Mouse (Mus musculus): ENCODE measurements at regions not wholly inside any gene's neighbourhood (a gene's known extent, or its start where the extent isn't known, plus 50 kb on each side); places are given as distances from the start of the nearest gene placed in this dataset.

DNA sequence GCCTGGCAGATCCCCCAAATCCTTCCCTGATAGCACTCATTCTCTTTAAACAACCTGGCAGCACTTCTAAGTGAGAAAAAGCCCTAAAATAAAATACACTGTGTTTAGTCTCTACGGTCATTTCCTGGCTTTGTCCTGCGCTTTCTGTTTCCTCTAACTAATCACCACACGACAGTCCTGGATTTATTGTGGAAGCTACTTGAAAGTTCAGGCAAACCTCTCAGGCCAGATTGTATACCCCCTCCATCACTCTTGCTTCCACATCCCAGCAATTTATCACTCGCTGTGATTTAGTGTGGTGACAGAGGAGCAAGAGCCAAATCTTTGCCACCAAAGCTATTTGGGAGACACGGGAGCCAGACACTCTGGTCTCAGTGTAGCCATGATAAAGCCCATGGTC is 221.0 kb upstream of the Slc24a2 start:
- H3K27ac ChIP-seq (replicated peaks) = no peak overlapping the region; the same call in 1 of the 2 replicates

DNA sequence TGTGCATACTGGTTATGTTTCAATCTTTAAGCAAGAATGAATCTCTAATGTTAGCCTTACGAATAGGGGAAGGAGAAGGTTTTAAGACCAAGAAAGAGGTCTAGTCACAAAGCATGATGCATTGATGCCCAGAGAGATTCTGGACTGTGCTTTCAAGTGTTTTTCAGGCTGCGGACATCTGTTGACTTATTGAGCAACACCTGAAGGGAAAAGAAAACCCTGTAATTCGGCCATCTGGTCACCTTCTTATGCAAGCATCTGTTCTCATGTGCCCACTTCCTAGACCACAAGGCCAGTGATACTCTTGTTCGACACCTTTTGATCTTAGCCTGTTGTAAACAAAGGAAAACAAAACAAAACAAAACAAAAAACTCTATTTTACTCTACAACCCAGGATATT is 218.1 kb upstream of the Slc24a2 start:
- no peaks in the 10 kb centered on the region for H3K9me3 ChIP-seq (replicated peaks)
- H3K36me3 ChIP-seq = no peaks in the 10 kb centered on the region
- H3K27ac ChIP-seq (replicated peaks) = no peak overlapping the region
- no peak overlapping the region for H3K4me3 ChIP-seq
- peaks cover 2% of the 10 kb centered on the region; the same call in 1 of the 2 replicates for H3K4me1 ChIP-seq
- WGBS = 88% methylated on average over 4 of the region's 4 CpGs
- DNase-seq (ENCODE audit: low spot score) = no peak
- no peaks in the 10 kb centered on the region for H3K27me3 ChIP-seq (ENCODE audit: low read depth, poor library complexity, severe bottlenecking)

More for the DNA sequence above, 221.0 kb upstream of the Slc24a2 start:
- Histone ChIP-seq H3K27me3 (ENCODE audit: low read depth, poor library complexity, severe bottlenecking) (no peaks in the 10 kb centered on the region), H3K4me3 (no peak overlapping the region), H3K9me3 (replicated peaks) (no peaks in the 10 kb centered on the region), H3K4me1 (peaks cover 2% of the 10 kb centered on the region; the same call in 1 of the 2 replicates), H3K36me3 (no peaks in the 10 kb centered on the region)
- WGBS = 85% methylated on average over 5 of the region's 5 CpGs
- DNase-seq (ENCODE audit: low spot score) = no peak

DNA sequence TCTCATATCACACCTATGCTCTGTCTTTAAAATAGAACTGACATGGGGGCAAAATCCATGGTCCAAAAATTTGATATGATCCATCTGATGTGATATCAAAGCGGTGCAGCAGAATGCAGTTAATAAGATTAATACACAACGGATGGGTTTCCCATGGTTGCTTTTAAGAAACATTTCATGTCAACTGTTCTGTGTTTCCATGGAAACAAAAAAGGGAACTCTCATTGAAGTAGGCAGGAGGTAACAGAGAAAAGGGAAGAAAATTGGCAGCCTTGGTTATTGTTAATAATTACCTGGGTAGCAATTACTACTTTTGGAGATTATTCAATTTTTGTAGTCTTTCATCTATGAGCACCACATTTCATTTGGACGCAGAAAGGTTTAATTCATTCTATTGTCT is 216.6 kb upstream of the Slc24a2 start:
- Histone ChIP-seq H3K4me3 (no peak overlapping the region), H3K36me3 (no peaks in the 10 kb centered on the region), H3K4me1 (peaks cover 2% of the 10 kb centered on the region; the same call in 1 of the 2 replicates), H3K9me3 (replicated peaks) (no peaks in the 10 kb centered on the region), H3K27ac (replicated peaks) (no peak overlapping the region), H3K27me3 (ENCODE audit: low read depth, poor library complexity, severe bottlenecking) (no peaks in the 10 kb centered on the region)
- 84% methylated on average over 3 of the region's 3 CpGs for WGBS
- DNase-seq (ENCODE audit: low spot score) = no peak

DNA sequence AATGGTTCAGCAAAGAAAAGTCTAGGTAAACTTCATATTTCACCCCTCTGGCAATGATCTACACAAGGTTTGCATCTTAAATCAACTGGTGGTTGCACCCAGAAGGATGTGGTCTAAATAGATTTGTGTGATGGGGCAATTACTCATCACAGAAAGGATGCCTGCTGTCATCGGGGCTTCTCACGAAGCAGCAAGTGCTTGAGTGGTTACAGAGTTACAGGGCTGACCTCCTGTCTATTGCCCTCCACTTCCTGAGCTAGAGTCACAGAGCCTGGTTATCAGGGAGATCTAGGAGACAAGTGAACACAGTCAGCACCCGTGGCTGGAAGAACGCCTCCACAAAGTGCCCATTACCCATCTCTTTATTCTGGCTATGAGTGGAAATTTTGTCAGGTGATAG is 203.9 kb upstream of the Slc24a2 start:
- DNase-seq (ENCODE audit: low spot score) = no peak
- no peaks in the 10 kb centered on the region for H3K36me3 ChIP-seq
- 83% methylated on average over 4 of the region's 4 CpGs for WGBS
- H3K9me3 ChIP-seq (replicated peaks) = no peaks in the 10 kb centered on the region
- H3K4me1 ChIP-seq = no peaks in the 10 kb centered on the region
- no peak overlapping the region for H3K4me3 ChIP-seq
- H3K27ac ChIP-seq (replicated peaks) = no peak overlapping the region
- H3K27me3 ChIP-seq (ENCODE audit: low read depth, poor library complexity, severe bottlenecking) = no peaks in the 10 kb centered on the region

DNA sequence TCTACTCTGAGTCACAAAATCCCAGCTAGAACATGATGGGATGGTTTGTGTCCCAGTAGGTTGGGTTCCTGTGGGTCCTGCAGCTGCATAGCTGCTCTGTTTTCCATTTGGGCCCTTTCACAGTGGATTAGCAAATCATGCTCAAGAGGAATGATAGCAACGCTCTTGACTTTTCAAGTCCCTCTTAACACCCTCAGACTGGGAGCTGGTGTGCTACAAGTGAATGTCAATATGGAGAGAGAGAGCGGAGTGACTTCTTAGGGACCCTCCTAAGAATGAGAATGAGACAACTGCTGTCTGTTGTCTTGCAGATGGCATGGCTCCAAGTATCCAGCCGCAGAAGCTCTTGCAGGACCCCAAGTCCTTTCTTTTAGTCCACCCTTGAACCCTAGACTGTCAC is 198.1 kb upstream of the Slc24a2 start:
- Histone ChIP-seq H3K36me3 (no peaks in the 10 kb centered on the region), H3K9me3 (replicated peaks) (no peaks in the 10 kb centered on the region), H3K4me3 (no peak overlapping the region), H3K4me1 (no peaks in the 10 kb centered on the region), H3K27ac (replicated peaks) (no peak overlapping the region), H3K27me3 (ENCODE audit: low read depth, poor library complexity, severe bottlenecking) (no peaks in the 10 kb centered on the region)
- DNase-seq (ENCODE audit: low spot score) = no peak
- 84% methylated on average over 3 of the region's 3 CpGs for WGBS

DNA sequence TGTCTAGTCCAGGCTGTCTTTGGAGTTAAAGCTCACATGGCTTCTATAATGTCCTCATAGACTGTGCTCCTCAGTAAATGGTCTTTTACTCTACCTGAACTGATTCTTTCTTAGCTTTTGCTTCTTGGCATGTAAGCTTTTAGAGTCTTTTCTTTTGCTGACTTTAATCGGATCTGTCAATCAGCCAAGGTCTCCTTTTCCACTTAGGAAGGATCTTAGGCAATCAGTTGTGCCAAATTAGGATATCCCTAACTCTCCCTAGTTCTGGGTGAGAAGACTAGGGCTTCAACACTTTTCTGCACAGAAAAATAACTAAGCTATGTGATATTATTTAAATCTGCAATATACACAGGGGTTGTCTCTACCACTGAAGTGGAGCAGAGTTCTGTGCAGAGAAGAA is 193.8 kb upstream of the Slc24a2 start:
- Histone ChIP-seq H3K36me3 (no peaks in the 10 kb centered on the region), H3K27me3 (ENCODE audit: low read depth, poor library complexity, severe bottlenecking) (no peaks in the 10 kb centered on the region), H3K9me3 (replicated peaks) (no peaks in the 10 kb centered on the region), H3K27ac (replicated peaks) (no peak overlapping the region), H3K4me1 (peaks cover 12% of the 10 kb centered on the region), H3K4me3 (no peak overlapping the region)
- WGBS = 96% methylated on average over 1 of the region's 1 CpGs
- DNase-seq (ENCODE audit: low spot score) = no peak

DNA sequence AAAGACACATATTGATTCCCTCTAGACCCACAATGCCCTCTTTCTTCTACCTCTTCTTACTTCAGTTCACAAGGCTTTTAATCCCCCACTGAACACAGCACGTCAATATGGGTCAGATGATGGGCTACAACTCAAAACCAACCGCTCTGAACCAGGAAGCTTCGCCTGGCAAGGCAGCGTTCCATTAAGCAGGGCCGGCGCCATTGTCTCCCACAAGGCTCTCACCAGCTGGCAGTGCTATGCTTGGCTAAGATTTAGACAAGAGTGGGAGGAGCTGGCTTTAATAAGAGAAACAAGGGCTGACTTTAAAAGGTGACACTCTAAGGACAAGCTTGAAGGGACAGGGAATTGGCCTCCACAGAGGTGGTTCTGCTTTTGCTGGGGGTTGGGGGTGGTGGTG is 192.3 kb upstream of the Slc24a2 start:
- DNase-seq (ENCODE audit: low spot score) = peak; percentile 52
- 37% methylated on average over 6 of the region's 6 CpGs for WGBS

DNA sequence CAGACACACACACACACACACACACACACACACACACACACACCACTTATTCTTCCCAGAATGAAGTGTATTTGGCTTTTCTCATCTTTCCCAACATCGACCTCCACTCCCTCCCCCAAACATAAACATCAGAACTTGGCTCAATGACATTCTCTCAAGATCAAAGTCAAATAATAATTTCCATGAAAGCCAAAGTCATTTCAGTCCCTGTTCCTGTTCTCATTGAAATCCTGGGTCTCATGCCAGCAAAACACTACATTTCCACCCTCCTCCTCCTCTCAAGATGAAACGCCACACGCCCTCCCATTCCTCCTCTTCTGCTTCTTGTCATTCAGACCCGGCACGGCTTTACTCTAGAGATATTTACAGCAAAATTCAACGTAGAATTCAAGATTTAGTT is 173.1 kb upstream of the Slc24a2 start:
- Histone ChIP-seq H3K9me3 (replicated peaks) (no peaks in the 10 kb centered on the region), H3K27ac (replicated peaks) (no peak overlapping the region), H3K4me1 (peaks cover 16% of the 10 kb centered on the region), H3K36me3 (no peaks in the 10 kb centered on the region), H3K4me3 (no peak overlapping the region), H3K27me3 (ENCODE audit: low read depth, poor library complexity, severe bottlenecking) (no peaks in the 10 kb centered on the region)
- WGBS = 79% methylated on average over 6 of the region's 6 CpGs
- no peak for DNase-seq (ENCODE audit: low spot score)

More for the DNA sequence above, 192.3 kb upstream of the Slc24a2 start:
- H3K9me3 ChIP-seq (replicated peaks) = no peaks in the 10 kb centered on the region
- H3K36me3 ChIP-seq = no peaks in the 10 kb centered on the region
- H3K4me3 ChIP-seq = no peak overlapping the region
- H3K4me1 ChIP-seq = peaks cover 12% of the 10 kb centered on the region
- H3K27me3 ChIP-seq (ENCODE audit: low read depth, poor library complexity, severe bottlenecking) = no peaks in the 10 kb centered on the region
- H3K27ac ChIP-seq (replicated peaks) = peak overlapping the region; percentile 64

DNA sequence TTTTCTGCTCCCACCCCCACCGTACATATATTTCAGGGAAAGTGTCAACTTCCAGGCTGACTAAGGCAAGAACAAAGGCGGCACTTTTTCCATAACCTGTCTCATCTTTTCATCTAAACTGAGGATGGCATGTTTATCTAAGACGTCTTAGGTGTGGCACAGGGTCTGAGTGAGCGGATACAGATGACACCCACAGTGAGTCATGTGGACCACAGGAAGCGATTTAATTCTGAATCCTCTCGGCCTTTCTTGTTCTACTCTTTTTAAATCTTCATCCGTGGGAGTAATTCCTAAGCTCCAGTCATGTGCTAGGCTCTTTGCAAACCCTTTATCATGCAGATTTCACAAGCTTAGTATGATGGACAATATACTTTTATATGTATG is 171.9 kb upstream of the Slc24a2 start:
- H3K27ac ChIP-seq (replicated peaks) = peak overlapping the region; percentile 63; the same call in 1 of the 2 replicates
- H3K36me3 ChIP-seq = no peaks in the 10 kb centered on the region
- DNase-seq (ENCODE audit: low spot score) = no peak
- peaks cover 16% of the 10 kb centered on the region for H3K4me1 ChIP-seq
- no peaks in the 10 kb centered on the region for H3K9me3 ChIP-seq (replicated peaks)
- H3K4me3 ChIP-seq = no peak overlapping the region
- 79% methylated on average over 7 of the region's 7 CpGs for WGBS
- H3K27me3 ChIP-seq (ENCODE audit: low read depth, poor library complexity, severe bottlenecking) = no peaks in the 10 kb centered on the region

DNA sequence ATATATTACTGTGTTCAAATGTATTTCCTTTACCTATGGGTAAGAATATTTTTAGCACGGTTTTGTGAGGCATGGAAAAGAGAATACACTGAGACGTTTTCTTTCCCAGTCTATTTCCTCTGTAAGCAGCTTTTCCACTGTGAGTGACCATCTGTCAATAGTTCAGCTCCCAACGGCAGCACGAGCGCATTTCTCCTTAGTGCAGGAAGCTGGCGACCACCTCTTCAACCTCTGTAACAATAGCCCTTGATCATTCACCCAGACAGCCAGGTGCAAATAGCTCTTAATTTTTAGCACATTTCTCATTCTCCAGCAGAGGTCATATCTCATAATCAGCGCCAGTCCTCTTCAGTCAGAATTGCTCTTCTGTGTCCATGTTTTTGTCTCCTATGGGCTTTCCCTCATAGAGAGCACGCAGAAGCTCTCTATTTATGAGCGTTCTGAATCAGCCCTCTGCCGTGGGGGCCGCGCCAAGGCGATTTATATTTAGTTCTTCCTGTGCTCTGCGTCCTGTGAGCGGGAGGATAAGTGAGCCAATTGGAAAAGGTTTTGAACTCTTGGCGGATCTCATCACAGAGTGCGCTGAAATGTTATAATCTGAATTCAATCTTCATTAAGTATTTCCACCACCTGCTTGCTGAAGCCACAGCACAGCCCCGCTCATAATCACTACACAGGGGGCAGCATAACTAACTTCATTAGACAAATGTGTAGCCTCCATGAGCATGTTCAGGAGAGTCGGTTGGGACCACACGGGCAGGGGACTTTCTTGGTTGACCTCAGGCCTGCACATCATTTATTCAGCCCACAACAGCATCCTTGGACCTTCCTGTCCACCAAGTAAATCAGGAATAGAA is 171.3 kb upstream of the Slc24a2 start:
- peaks cover 16% of the 10 kb centered on the region for H3K4me1 ChIP-seq
- WGBS = 74% methylated on average over 20 of the region's 20 CpGs
- peak; percentile 13 for DNase-seq (ENCODE audit: low spot score)
- peak overlapping the region; percentile 63 for H3K27ac ChIP-seq (replicated peaks)
- no peaks in the 10 kb centered on the region for H3K9me3 ChIP-seq (replicated peaks)
- H3K36me3 ChIP-seq = no peaks in the 10 kb centered on the region
- no peaks in the 10 kb centered on the region for H3K27me3 ChIP-seq (ENCODE audit: low read depth, poor library complexity, severe bottlenecking)
- no peak overlapping the region for H3K4me3 ChIP-seq

DNA sequence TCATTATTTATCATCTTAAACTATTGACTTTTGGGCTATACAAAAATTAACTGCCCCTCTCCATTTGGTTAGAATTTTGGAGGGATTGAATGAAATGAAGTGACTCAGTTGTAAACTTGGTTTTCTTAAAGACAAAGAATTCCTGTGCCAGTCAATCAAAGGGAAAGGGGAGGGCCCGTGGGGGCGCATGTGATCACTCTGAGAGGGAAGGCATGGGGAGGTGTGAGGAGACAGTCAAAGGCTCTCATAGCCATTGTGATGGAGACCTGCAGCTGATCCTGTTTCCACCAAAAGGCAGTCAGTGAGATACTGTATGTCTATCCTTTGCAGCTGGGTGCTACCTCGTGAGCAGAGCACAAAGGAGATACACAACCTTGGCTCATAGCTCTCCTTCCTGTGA is 156.6 kb upstream of the Slc24a2 start:
- Histone ChIP-seq H3K27me3 (ENCODE audit: low read depth, poor library complexity, severe bottlenecking) (no peaks in the 10 kb centered on the region), H3K4me3 (no peak overlapping the region), H3K4me1 (peaks cover 32% of the 10 kb centered on the region), H3K27ac (replicated peaks) (peak overlapping the region; percentile 81), H3K36me3 (no peaks in the 10 kb centered on the region), H3K9me3 (replicated peaks) (no peaks in the 10 kb centered on the region)
- WGBS = 59% methylated on average over 3 of the region's 3 CpGs
- DNase-seq (ENCODE audit: low spot score) = peak; percentile 24

DNA sequence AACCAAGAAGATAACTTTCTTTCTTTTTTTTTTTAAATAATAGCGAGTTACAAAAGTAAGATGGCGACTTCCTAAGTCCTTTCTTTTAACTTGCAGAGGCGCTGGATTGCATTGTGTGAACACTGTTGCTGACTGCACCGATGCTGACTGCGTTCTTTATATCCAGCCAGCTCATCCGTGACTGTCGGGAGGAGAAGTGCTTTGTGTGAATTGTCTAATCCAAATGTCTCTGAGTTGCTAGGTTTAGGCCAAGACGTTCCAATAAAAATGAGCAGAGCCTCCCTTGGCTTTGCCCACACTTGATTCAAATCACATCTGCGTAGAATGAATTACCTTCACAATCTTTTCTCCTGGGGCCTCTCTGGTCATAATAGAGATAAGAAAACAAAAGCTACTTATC is 156.0 kb upstream of the Slc24a2 start:
- Histone ChIP-seq H3K27ac (replicated peaks) (peak overlapping the region; percentile 81), H3K36me3 (no peaks in the 10 kb centered on the region), H3K4me1 (peaks cover 32% of the 10 kb centered on the region), H3K27me3 (ENCODE audit: low read depth, poor library complexity, severe bottlenecking) (no peaks in the 10 kb centered on the region), H3K9me3 (replicated peaks) (no peaks in the 10 kb centered on the region), H3K4me3 (no peak overlapping the region)
- 21% methylated on average over 9 of the region's 9 CpGs for WGBS
- DNase-seq (ENCODE audit: low spot score) = peak; percentile 63

DNA sequence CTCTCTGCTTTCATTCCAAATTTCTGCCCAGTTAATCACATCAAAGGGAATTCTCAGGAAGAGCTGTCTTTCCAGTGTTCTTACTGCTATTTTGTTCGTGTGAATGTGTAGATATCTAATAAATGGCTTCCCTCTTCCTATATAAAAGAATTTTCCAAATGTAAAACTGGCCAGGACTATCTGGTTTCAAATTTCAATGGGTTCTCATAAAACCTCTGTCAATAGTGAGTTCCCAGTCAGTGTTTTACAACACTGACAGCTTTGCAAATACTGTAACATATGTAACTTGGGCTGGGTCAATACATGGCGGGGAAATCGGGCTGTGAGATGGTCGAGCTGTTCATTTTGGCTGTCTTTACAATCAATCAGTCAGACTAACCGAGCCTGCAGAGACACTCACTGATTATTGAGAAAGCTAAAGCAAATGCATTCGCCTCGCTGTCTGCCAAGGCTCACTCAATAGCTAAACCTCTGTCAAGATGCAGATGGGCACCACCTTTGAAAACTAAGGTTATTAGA is 155.0 kb upstream of the Slc24a2 start:
- Histone ChIP-seq H3K9me3 (replicated peaks) (no peaks in the 10 kb centered on the region), H3K4me1 (peaks cover 32% of the 10 kb centered on the region), H3K27me3 (ENCODE audit: low read depth, poor library complexity, severe bottlenecking) (no peaks in the 10 kb centered on the region), H3K36me3 (no peaks in the 10 kb centered on the region), H3K4me3 (no peak overlapping the region), H3K27ac (replicated peaks) (peak overlapping the region; percentile 81)
- 56% methylated on average over 7 of the region's 7 CpGs for WGBS
- peak; percentile 29 for DNase-seq (ENCODE audit: low spot score)
